Mouse (Mus musculus) midbrain, postnatal 0 days (tissue): ENCODE measurements around the gene Tsen54. TPM values are rescaled to one million over a fixed set of nuclear protein-coding genes. Genes with fewer than 3 reads are reported as not detected.

ENCODE experiments used
- ATAC-seq: fragments of 200-750 bp; cut with Nextera tagmentation; 2 replicates; pipeline ENCODE4 v1.8.0; 2017; ENCODE audit warnings: moderate number of reproducible peaks, mild to moderate bottlenecking, moderate TSS enrichment, moderate library complexity; ENCODE audit not compliant: low FRiP score
- DNase-seq: peaks from one replicate; pipeline ENCODE4 v3.0.0-alpha.2; 2015; ENCODE audit warnings: low spot score
- H3K27ac ChIP-seq: fragments of 300-500 bp; sonication (generic); 2 replicates; pipeline ENCODE4 v1.5.1; 2014; ENCODE audit warnings: low read depth, mild to moderate bottlenecking, low read length, mixed read lengths
- H3K27me3 ChIP-seq: fragments of 300-500 bp; sonication (generic); 2 replicates; pipeline ENCODE4 v1.6.1; 2014; ENCODE audit warnings: low read length, control low read depth, mixed read lengths; ENCODE audit not compliant: insufficient read depth
- H3K36me3 ChIP-seq: fragments of 300-500 bp; sonication (generic); 2 replicates; pipeline ENCODE4 v1.6.1; 2014; ENCODE audit warnings: low read length, control low read depth, mixed read lengths; ENCODE audit not compliant: insufficient read depth
- H3K4me1 ChIP-seq: fragments of 300-500 bp; sonication (generic); 2 replicates; pipeline ENCODE4 v1.6.1; 2014; ENCODE audit warnings: mild to moderate bottlenecking, control low read depth, antibody characterized with exemption, low read length, mixed read lengths; ENCODE audit not compliant: insufficient read depth
- H3K4me2 ChIP-seq: fragments of 300-500 bp; sonication (generic); 2 replicates; pipeline ENCODE4 v1.6.1; 2014; ENCODE audit warnings: low read depth, mild to moderate bottlenecking, low read length, mixed read lengths; ENCODE audit not compliant: poor library complexity, severe bottlenecking
- H3K4me3 ChIP-seq: fragments of 300-500 bp; sonication (generic); 2 replicates; pipeline ENCODE4 v1.5.1; 2014; ENCODE audit warnings: low read depth, mild to moderate bottlenecking, low read length, moderate library complexity
- H3K9ac ChIP-seq: fragments of 300-500 bp; sonication (generic); replicated peaks from 2 replicates; pipeline ENCODE4 v1.6.1; 2014; ENCODE audit warnings: mild to moderate bottlenecking, low read length, moderate library complexity, mixed read lengths; ENCODE audit not compliant: poor library complexity, severe bottlenecking
- H3K9me3 ChIP-seq: fragments of 300-500 bp; sonication (generic); 2 replicates; pipeline ENCODE4 v1.6.1; 2016; ENCODE audit warnings: low read length, control low read depth
- CTCF ChIP-seq: IDR thresholded peaks from 2 replicates; pipeline ENCODE4 v1.5.1; 2016; ENCODE audit warnings: antibody characterized with exemption, mild to moderate bottlenecking
- WGBS: fragments of 180-500 bp; shearing (Covaris S2); extraction: QIAGEN DNeasy Blood & Tissue Kit; methylation state at CpG from one replicate; pipeline ENCODE4 v1.1.7; 2014; 5-methylcytosine and 5-hydroxymethylcytosine counted together
- polyA plus RNA-seq: library from polyadenylated mRNA; unstranded; fragments of >200 nt; fragmentation: Nextera tagmentation; extraction: Ambion mirVana; gene quantifications from 2 replicates; pipeline ENCODE4 v1.2.1, GENCODE M21; 2015
- total RNA-seq: library from RNA; depleted of rRNA; stranded (reverse); fragments of >200 nt; gene quantifications from 2 replicates; pipeline ENCODE4 v1.2.3, GENCODE M21; 2014

Gene Tsen54
- total and polyA plus RNA-seq, 2 experiments from 2014 or later, result 15.5 to 27.7 TPM

DNA sequence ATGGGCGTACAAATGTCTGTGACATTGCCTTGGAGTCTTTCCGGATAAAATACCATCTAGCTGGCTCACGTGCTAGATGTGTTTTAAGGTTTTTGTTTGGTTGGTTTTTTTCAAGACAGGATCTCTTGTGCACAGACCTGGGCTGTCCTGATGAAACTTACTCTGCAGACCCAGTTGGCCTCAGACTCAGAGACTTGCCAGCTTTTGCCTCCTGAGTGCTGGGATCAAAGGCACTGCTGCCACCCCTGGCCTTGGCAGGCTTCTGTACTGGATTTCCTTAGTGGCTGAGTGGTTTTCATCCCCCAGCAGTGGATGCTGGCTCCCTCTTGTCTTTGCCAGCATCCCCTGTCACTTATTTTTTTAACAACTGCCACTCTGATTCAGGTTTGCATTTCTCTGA is 45.6 kb upstream of the Tsen54 start:
- DNase-seq (no peak), ATAC-seq (no peak)
- Histone ChIP-seq H3K27me3 (no peaks in the 10 kb centered on the region), H3K4me2 (no peak overlapping the region), H3K4me1 (peaks cover 8% of the 10 kb centered on the region; the same call in 1 of the 2 replicates), H3K4me3 (no peak overlapping the region), H3K9me3 (no peaks in the 10 kb centered on the region), H3K36me3 (no peaks in the 10 kb centered on the region), H3K27ac (no peak overlapping the region), H3K9ac (no peak overlapping the region)
- no peak for TF ChIP-seq CTCF
- 77% methylated on average over 3 of the region's 3 CpGs for WGBS

GRCm38 (mm10) chr11:115774653-115775052 is 39.9 kb upstream of the Tsen54 start:
- no peak for TF ChIP-seq CTCF
- Histone ChIP-seq H3K27me3 (no peaks in the 10 kb centered on the region), H3K4me3 (no peak overlapping the region), H3K9me3 (no peaks in the 10 kb centered on the region), H3K27ac (no peak overlapping the region), H3K36me3 (no peaks in the 10 kb centered on the region), H3K9ac (no peak overlapping the region), H3K4me1 (peaks cover 13% of the 10 kb centered on the region; the same call in 1 of the 2 replicates), H3K4me2 (no peak overlapping the region)
- ATAC-seq, result no peak
- no peak for DNase-seq
- 82% methylated on average over 4 of the region's 4 CpGs for WGBS

GRCm38 (mm10) chr11:115775821-115776665 is 38.5 kb upstream of the Tsen54 start:
- Histone ChIP-seq H3K4me3 (peak overlapping the region; percentile 10; the same call in 1 of the 2 replicates), H3K9ac (no peak overlapping the region), H3K27ac (no peak overlapping the region), H3K36me3 (no peaks in the 10 kb centered on the region), H3K4me2 (no peak overlapping the region), H3K4me1 (peaks cover 23% of the 10 kb centered on the region), H3K9me3 (no peaks in the 10 kb centered on the region), H3K27me3 (no peaks in the 10 kb centered on the region)
- DNase-seq, result no peak
- TF ChIP-seq CTCF, result no peak
- no peak for ATAC-seq
- WGBS, result 40% methylated on average over 18 of the region's 18 CpGs

DNA sequence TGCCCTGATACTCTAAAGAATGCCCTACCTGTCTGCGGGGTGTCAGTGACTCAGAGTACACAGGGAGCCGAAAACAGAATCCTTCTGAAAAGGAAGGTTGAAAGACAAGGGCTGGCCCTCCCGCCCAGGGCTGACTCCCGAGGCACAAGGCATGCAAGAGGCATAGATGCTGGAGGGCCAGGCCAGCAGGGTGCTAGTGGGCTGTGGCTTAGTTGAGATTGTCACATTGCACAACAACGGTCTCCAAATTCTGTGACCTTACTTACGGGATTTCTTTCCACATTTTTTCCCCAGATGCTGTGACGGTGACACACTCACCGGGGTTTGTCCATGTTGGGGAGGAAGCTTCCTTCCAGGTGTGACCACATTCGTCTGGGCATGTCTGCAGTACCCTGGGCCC is 37.6 kb upstream of the Tsen54 start:
- H3K4me2 ChIP-seq, result no peak overlapping the region
- TF ChIP-seq CTCF, result no peak
- DNase-seq (no peak), ATAC-seq (no peak)
- no peaks in the 10 kb centered on the region for H3K9me3 ChIP-seq
- no peak overlapping the region for H3K9ac ChIP-seq
- 52% methylated on average over 9 of the region's 9 CpGs for WGBS
- no peak overlapping the region for H3K27ac ChIP-seq
- H3K27me3 ChIP-seq, result no peaks in the 10 kb centered on the region
- no peak overlapping the region for H3K4me3 ChIP-seq
- H3K4me1 ChIP-seq, result peaks cover 30% of the 10 kb centered on the region
- H3K36me3 ChIP-seq, result no peaks in the 10 kb centered on the region

- Histone ChIP-seq H3K4me1 (peaks cover 30% of the 10 kb centered on the region), H3K27ac (no peak overlapping the region), H3K27me3 (no peaks in the 10 kb centered on the region), H3K4me3 (no peak overlapping the region), H3K4me2 (no peak overlapping the region), H3K9ac (no peak overlapping the region), H3K36me3 (no peaks in the 10 kb centered on the region), H3K9me3 (no peaks in the 10 kb centered on the region)
- 81% methylated on average over 17 of the region's 17 CpGs for WGBS
- no peak for DNase-seq
- TF ChIP-seq CTCF, result no peak
- ATAC-seq, result no peak
These were observed 36.8 kb upstream of the Tsen54 start for GRCm38 (mm10) chr11:115777487-115778335.
